Mouse (Mus musculus) ES-CJ7 (cell line): ENCODE measurements at regions not wholly inside any gene's neighbourhood (a gene's known extent, or its start where the extent isn't known, plus 50 kb on each side); places are given as distances from the start of the nearest gene placed in this dataset.

Experiments used
- DNase-seq: peaks from one replicate; pipeline ENCODE4 v3.0.0; 2011; ENCODE audit warnings: low read depth, low spot score

- DNase-seq: peak; percentile 48
These were observed 55.5 kb upstream of the Itprid1 start for GRCm38 (mm10) chr6:55781146-55781545.

DNA sequence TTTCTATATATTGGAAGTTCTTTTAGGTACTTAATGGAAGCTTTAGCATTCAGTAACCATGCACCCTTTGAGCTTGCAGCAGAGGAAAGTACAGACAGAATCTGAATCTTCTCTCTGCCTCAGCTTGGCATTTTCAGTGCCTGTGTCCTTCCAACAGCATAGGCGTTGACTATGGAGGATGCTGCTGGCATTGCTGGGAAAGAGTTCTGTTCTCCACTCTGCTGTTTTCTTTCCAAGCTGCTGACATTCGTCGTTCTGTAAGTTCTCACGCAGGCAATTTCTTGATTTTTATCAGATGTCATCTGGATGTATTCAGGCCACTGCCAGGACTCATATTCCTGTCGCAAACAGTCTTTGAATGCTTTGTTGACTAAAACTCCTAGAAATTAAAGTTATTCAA, 61.2 kb upstream of the Itprid1 start:
- no peak for DNase-seq

GRCm38 (mm10) chr6:55770341-55770740, 66.4 kb upstream of the Itprid1 start:
- no peak for DNase-seq

DNA sequence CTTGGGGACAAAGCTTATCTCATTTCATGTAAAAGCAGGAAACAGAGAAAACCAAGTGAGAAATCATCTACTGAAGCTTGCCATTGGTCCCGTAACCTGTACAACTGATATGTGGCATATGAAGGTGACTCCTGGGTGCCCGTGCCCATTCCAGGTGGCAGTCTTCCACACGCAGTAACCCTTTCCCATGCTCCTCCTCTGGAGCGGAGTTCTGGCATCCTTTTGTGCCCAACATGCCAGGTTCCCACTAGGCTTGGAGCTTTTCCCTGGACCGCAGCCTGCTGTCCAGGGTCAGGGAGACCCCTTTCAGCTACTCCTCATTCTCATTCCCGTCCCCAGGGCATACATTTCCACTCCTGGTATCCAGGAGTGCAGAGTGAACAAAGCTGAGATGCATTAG, 74.4 kb upstream of the Neurod6 start:
- DNase-seq: no peak

- DNase-seq: no peak
These were observed 69.8 kb upstream of the Neurod6 start for GRCm38 (mm10) chr6:55750831-55751230.

DNA sequence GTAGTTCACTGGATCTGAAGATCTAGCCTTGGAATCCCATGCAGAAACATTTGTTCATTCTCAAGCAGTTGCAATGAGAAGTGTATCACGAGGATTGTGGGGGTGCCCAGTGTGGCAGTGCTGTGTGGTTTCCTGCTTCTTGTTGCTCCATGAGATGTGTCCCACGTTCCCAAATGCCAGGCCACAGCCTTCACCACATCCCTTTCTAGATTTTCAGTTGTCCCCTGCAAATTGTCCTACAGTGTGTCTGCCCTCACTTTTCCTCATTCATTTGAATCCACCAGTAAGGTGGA, 64.7 kb upstream of the Neurod6 start:
- DNase-seq: no peak

- DNase-seq: no peak
These were observed 64.2 kb upstream of the Neurod6 start for GRCm38 (mm10) chr6:55745105-55745858.

DNA sequence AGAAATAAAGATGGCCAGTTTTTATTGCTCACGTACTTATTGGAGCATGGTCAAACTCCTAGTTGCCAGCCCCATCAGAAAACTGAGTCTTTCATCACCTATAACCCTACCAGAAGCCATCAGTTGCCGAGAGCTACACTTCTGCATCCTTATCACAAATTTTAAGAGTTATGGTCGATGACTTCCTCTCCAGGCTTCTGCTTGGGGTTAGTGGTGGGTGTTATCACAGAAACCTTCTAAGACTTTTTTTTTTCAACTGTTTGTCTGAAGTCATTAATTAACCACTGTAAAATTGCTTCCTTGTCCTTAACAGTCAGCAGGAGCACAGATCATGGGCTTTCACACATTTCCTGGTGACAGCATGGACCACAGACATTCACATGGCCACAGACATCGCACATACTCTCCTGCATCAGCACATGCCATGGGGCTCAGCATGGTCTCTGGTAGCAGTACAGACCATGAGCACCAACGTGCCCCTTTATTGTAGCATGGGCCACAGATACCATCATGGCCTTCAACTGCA, 50.3 kb upstream of the Neurod6 start:
- DNase-seq: no peak
